In genomic region chr7:28350155-28350883, GRCm38 (mm10) we compare ENCODE assay signal across 8 mouse cellular contexts. TPM values are rescaled to one million over a fixed set of nuclear protein-coding genes. Genes with fewer than 3 reads are reported as not detected.
A peak's percentile ranks its signal among the peaks of the same experiment; 100 is the strongest.
DNase-seq lines count a peak whose midpoint lies in the region; ATAC-seq and TF ChIP-seq lines count a peak whose summit lies in the region.

TSS of gene Rps16 (plus strand) at chr7:28350652.

- under 1% methylated on average over 50 of the region's 50 CpGs for WGBS in forebrain, embryonic 10.5 days
- under 1% methylated on average over 50 of the region's 50 CpGs for WGBS in heart, embryonic 15.5 days
- 1% methylated on average over 50 of the region's 50 CpGs for WGBS in liver, embryonic 14.5 days (ENCODE audit: insufficient replicate concordance)
- under 1% methylated on average over 50 of the region's 50 CpGs for WGBS in neural tube, embryonic 11.5 days
- WGBS in stomach, postnatal 0 days: under 1% methylated on average over 48 of the region's 50 CpGs

- H3K4me3 ChIP-seq in forebrain, embryonic 10.5 days: peak within 1 kb of the TSS; percentile 82
- H3K4me3 ChIP-seq in heart, embryonic 15.5 days: peak within 1 kb of the TSS; percentile 81
- peak within 1 kb of the TSS; percentile 92 to 98 for H3K4me3 ChIP-seq in liver, embryonic 14.5 days (ENCODE audit: insufficient read depth in 1 of 2, low read depth in 2 of 2, low read length in 2 of 2)
- peak within 1 kb of the TSS; percentile 89 for H3K4me3 ChIP-seq in neural tube, embryonic 11.5 days (ENCODE audit: low read depth, low read length)
- H3K4me3 ChIP-seq in stomach, postnatal 0 days (ENCODE audit: low read depth, low read length): peak within 1 kb of the TSS; percentile 85

- H3K27ac ChIP-seq in forebrain, embryonic 10.5 days: peak within 1 kb of the TSS; percentile 97
- H3K27ac ChIP-seq in heart, embryonic 15.5 days: peak within 1 kb of the TSS; percentile 87
- peak within 1 kb of the TSS; percentile 68 for H3K27ac ChIP-seq in liver, embryonic 14.5 days
- H3K27ac ChIP-seq in neural tube, embryonic 11.5 days (ENCODE audit: low read depth, low read length): peak within 1 kb of the TSS; percentile 64
- H3K27ac ChIP-seq in stomach, postnatal 0 days (replicated peaks): peak within 1 kb of the TSS; percentile 95

- peaks cover 21% of the 10 kb centered on the region for H3K4me1 ChIP-seq in forebrain, embryonic 10.5 days
- peaks cover 21% of the 10 kb centered on the region for H3K4me1 ChIP-seq in heart, embryonic 15.5 days (replicated peaks)
- H3K4me1 ChIP-seq in liver, embryonic 14.5 days (replicated peaks; ENCODE audit: control insufficient read depth in 2 of 2, insufficient read depth in 2 of 2, low read length in 1 of 2): peaks cover 14 to 19% of the 10 kb centered on the region in 2 experiments
- H3K4me1 ChIP-seq in neural tube, embryonic 11.5 days (ENCODE audit: control insufficient read depth, insufficient read depth, low read length): peaks cover 8% of the 10 kb centered on the region
- H3K4me1 ChIP-seq in stomach, postnatal 0 days (replicated peaks; ENCODE audit: control insufficient read depth, insufficient read depth): peaks cover 4% of the 10 kb centered on the region; the same call in 1 of the 2 replicates

- H3K9ac ChIP-seq in heart, embryonic 15.5 days: peak within 1 kb of the TSS; percentile 97
- peak within 1 kb of the TSS; percentile 99 for H3K9ac ChIP-seq in liver, embryonic 14.5 days (replicated peaks)
- H3K9ac ChIP-seq in neural tube, embryonic 11.5 days (ENCODE audit: low read length): peak within 1 kb of the TSS; percentile 95
- H3K9ac ChIP-seq in stomach, postnatal 0 days (ENCODE audit: low read length): peak within 1 kb of the TSS; percentile 94

- peak; percentile 95 for DNase-seq in c-Kit-negative CD71-positive TER-119-positive erythroid progenitor cells, embryonic 14.5 days (ENCODE audit: low read depth, low spot score)
- DNase-seq in forebrain, embryonic 10.5 days (ENCODE audit: extremely low spot score, low spot score): peak; percentile 98
- peak; percentile 98 for DNase-seq in kidney, postnatal 25 days
- DNase-seq in liver, embryonic 14.5 days (ENCODE audit: low read depth in 3 of 3, low spot score in 3 of 3): peak; percentile 93 to 96 (median 95)
- peak; percentile 98 for DNase-seq in neural tube, embryonic 11.5 days (ENCODE audit: low spot score)
- DNase-seq in stomach, postnatal 0 days (ENCODE audit: low spot score): peak; percentile 99

- peak; percentile 90 for ATAC-seq in CD4-positive, CD25-positive, alpha-beta regulatory T cell, adult 4 months
- ATAC-seq in heart, embryonic 15.5 days (replicated peaks; ENCODE audit: insufficient number of reproducible peaks, insufficient read depth, low FRiP score, low read depth): peak; percentile 94
- peak; percentile 93 for ATAC-seq in liver, embryonic 14.5 days (ENCODE audit: insufficient read depth)
- peak; percentile 92 for ATAC-seq in neural tube, embryonic 11.5 days (ENCODE audit: insufficient read depth, low FRiP score, low TSS enrichment)
- ATAC-seq in stomach, postnatal 0 days (ENCODE audit: low FRiP score, low TSS enrichment): peak; percentile 94

- TF ChIP-seq CTCF in liver, embryonic 14.5 days (IDR thresholded peaks at IDR 0.05; ENCODE audit: low read depth): peak; percentile 20
- TF ChIP-seq CTCF in stomach, postnatal 0 days (IDR thresholded peaks at IDR 0.05; ENCODE audit: low read depth): 0 out of 2 replicates have a peak, but pooled peaks have one; percentile 14

- H3K27me3 ChIP-seq in forebrain, embryonic 10.5 days (ENCODE audit: poor library complexity, severe bottlenecking): no peaks in the 10 kb centered on the region
- no peaks in the 10 kb centered on the region for H3K27me3 ChIP-seq in heart, embryonic 15.5 days
- no peaks in the 10 kb centered on the region for H3K27me3 ChIP-seq in liver, embryonic 14.5 days (ENCODE audit: control insufficient read depth, insufficient read depth, low read length)
- no peaks in the 10 kb centered on the region for H3K27me3 ChIP-seq in neural tube, embryonic 11.5 days (ENCODE audit: control insufficient read depth, insufficient read depth, low read length)
- H3K27me3 ChIP-seq in stomach, postnatal 0 days (ENCODE audit: control insufficient read depth, insufficient read depth, low read length): no peaks in the 10 kb centered on the region

- H3K9me3 ChIP-seq in forebrain, embryonic 10.5 days: no peaks in the 10 kb centered on the region
- no peaks in the 10 kb centered on the region for H3K9me3 ChIP-seq in heart, embryonic 15.5 days (replicated peaks)
- H3K9me3 ChIP-seq in liver, embryonic 14.5 days (ENCODE audit: control insufficient read depth, low read length): no peaks in the 10 kb centered on the region
- no peaks in the 10 kb centered on the region for H3K9me3 ChIP-seq in neural tube, embryonic 11.5 days (ENCODE audit: control insufficient read depth, low read length)
- no peaks in the 10 kb centered on the region for H3K9me3 ChIP-seq in stomach, postnatal 0 days (ENCODE audit: control insufficient read depth, low read length)

- peaks cover 40% of the 10 kb centered on the region for H3K36me3 ChIP-seq in forebrain, embryonic 10.5 days (replicated peaks)
- H3K36me3 ChIP-seq in heart, embryonic 15.5 days: peaks cover 27% of the 10 kb centered on the region
- H3K36me3 ChIP-seq in liver, embryonic 14.5 days (replicated peaks; ENCODE audit: control insufficient read depth, insufficient read depth, low read depth): peaks cover 34% of the 10 kb centered on the region
- H3K36me3 ChIP-seq in neural tube, embryonic 11.5 days (ENCODE audit: control insufficient read depth, insufficient read depth, low read length): peaks cover 14% of the 10 kb centered on the region
- peaks cover 7% of the 10 kb centered on the region for H3K36me3 ChIP-seq in stomach, postnatal 0 days (ENCODE audit: control insufficient read depth, insufficient read depth, low read length)

- no peak for TF ChIP-seq EP300 in liver, embryonic 14.5 days (IDR thresholded peaks at IDR 0.05; ENCODE audit: low read depth)
- no peak for TF ChIP-seq EP300 in stomach, postnatal 0 days (optimal IDR thresholded peaks at IDR 0.05)

- H3K4me2 ChIP-seq in heart, embryonic 15.5 days: peak within 1 kb of the TSS; percentile 77
- H3K4me2 ChIP-seq in liver, embryonic 14.5 days (ENCODE audit: low read depth): peak within 1 kb of the TSS; percentile 90
- peak within 1 kb of the TSS; percentile 93 for H3K4me2 ChIP-seq in neural tube, embryonic 11.5 days (ENCODE audit: low read depth)
- H3K4me2 ChIP-seq in stomach, postnatal 0 days (replicated peaks; ENCODE audit: low read depth): peak within 1 kb of the TSS; percentile 81

RNA-seq across cellular contexts. Expression of gene Rps16, which starts in this region (rescaled TPM):
- 1,000 to 10,000 TPM; 1,259 to 1,457 TPM for polyA plus RNA-seq in CD4-positive, CD25-positive, alpha-beta regulatory T cell, adult 4 months (2017; shearing (Covaris generic))
- polyA plus RNA-seq in forebrain, embryonic 10.5 days (2016; fragmentation: Nextera tagmentation; extraction: Ambion mirVana): 939 and 976 TPM in 2 replicates
- 534 and 573 TPM in 2 replicates for polyA plus RNA-seq in heart, embryonic 15.5 days (2015; fragmentation: Nextera tagmentation; extraction: Ambion mirVana)
- 512 and 1,209 TPM in 2 replicates for polyA plus RNA-seq in liver, embryonic 14.5 days (2012; rRNA removed)
- polyA plus RNA-seq in liver, embryonic 14.5 days (2014; fragmentation: Nextera tagmentation; extraction: Ambion mirVana): 874 and 900 TPM in 2 replicates
- 780 and 827 TPM in 2 replicates for polyA plus RNA-seq in neural tube, embryonic 11.5 days (2014; fragmentation: Nextera tagmentation; extraction: Ambion mirVana)
- polyA plus RNA-seq in stomach, postnatal 0 days (2015; fragmentation: Nextera tagmentation; extraction: Ambion mirVana): 880 and 955 TPM in 2 replicates

Comparison
In these comparisons a context has a peak if more than half of its experiments do, and no peak if none do; other contexts are left out.
1. Peak in every context shown above with its lines: DNase-seq, ATAC-seq, H3K4me3 ChIP-seq and H3K27ac ChIP-seq.